Mouse (Mus musculus) olfactory bulb, adult 2 months (tissue): ENCODE data around the gene Ptprk.

Source experiments
- CTCF ChIP-seq: fragments of 200-500 bp; IDR thresholded peaks from 2 replicates; pipeline ENCODE4 v1.5.1; 2012; ENCODE audit warnings: low read depth, mild to moderate bottlenecking, low read length, moderate library complexity; ENCODE audit not compliant: insufficient read depth
- POLR2A ChIP-seq: fragments of 200-500 bp; IDR thresholded peaks from 2 replicates; pipeline ENCODE4 v1.6.1; 2012; ENCODE audit warnings: mild to moderate bottlenecking, low read depth, low read length, moderate library complexity; ENCODE audit not compliant: insufficient read depth

DNA sequence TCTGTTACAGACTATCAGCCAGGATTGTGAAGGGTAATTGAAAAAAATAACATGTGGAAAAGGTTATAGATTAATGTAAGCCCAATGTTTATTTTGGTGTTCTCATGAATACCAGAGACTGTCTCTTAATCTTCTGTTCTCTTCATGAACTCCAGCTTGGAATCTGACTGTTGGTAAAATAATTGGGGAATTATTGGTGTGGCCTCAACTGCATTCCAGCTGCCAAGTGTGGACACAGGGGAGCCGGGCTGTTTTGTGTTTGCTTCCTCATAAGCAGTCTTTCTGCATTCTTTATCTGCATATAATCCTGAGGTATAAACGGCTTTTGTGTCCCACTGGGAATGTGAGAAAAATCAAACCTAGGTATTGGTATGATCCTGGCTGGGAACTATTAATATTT, 29.3 kb downstream of the Ptprk start:
- no peak for TF ChIP-seq POLR2A
- no peak for TF ChIP-seq CTCF
